Mouse (Mus musculus) liver, adult 2 months (tissue): ENCODE measurements around the gene Atxn1. TPM values are rescaled to one million over a fixed set of nuclear protein-coding genes. Genes with fewer than 3 reads are reported as not detected.

Source experiments
- DNase-seq: peaks from one replicate; pipeline ENCODE4 v3.0.0-alpha.2; 2011; ENCODE audit warnings: low read depth, low spot score; ENCODE audit errors: extremely low read depth
- H3K27ac ChIP-seq: fragments of 200-500 bp; replicated peaks from 2 replicates; pipeline ENCODE4 v1.5.1; 2012; ENCODE audit warnings: low read depth, mild to moderate bottlenecking, control low read depth, inconsistent platforms, low read length; ENCODE audit not compliant: insufficient read depth
- H3K27me3 ChIP-seq: fragments of 200-500 bp; 2 replicates; pipeline ENCODE4 v1.6.1; 2012; ENCODE audit warnings: mild to moderate bottlenecking, moderate library complexity, low read length, inconsistent platforms; ENCODE audit not compliant: control insufficient read depth, insufficient read depth
- H3K36me3 ChIP-seq: fragments of 200-500 bp; 2 replicates; pipeline ENCODE4 v1.6.1; 2012; ENCODE audit warnings: low read length, inconsistent platforms; ENCODE audit not compliant: control insufficient read depth, insufficient read depth
- H3K4me1 ChIP-seq: fragments of 200-500 bp; 2 replicates; pipeline ENCODE4 v1.6.1; 2011; ENCODE audit warnings: low read length; ENCODE audit not compliant: control insufficient read depth, insufficient read depth
- H3K4me3 ChIP-seq: fragments of 200-500 bp; 2 replicates; pipeline ENCODE4 v1.5.1; 2011; ENCODE audit warnings: low read depth, mild to moderate bottlenecking, control low read depth, low read length, moderate library complexity; ENCODE audit not compliant: insufficient read depth
- H3K79me2 ChIP-seq: fragments of 200-500 bp; 2 replicates; pipeline ENCODE4 v1.6.1; 2012; ENCODE audit warnings: inconsistent platforms, mild to moderate bottlenecking, low read length, moderate library complexity; ENCODE audit not compliant: control insufficient read depth, insufficient read depth
- H3K9ac ChIP-seq: fragments of 200-500 bp; 2 replicates; pipeline ENCODE4 v1.6.1; 2012; ENCODE audit warnings: low read depth, mild to moderate bottlenecking, control low read depth, inconsistent platforms, low read length
- CTCF ChIP-seq: fragments of 200-500 bp; IDR thresholded peaks from 2 replicates; pipeline ENCODE4 v1.5.1; 2011; ENCODE audit warnings: low read depth, low read length, control low read depth
- POLR2A ChIP-seq: fragments of 200-500 bp; IDR thresholded peaks from 2 replicates; pipeline ENCODE4 v1.6.1; 2011; ENCODE audit warnings: low read length, control low read depth; ENCODE audit not compliant: insufficient read depth; ENCODE audit errors: extremely low read depth
- WGBS: fragments of 180-500 bp; shearing (Covaris S2); methylation state at CpG from one replicate; pipeline ENCODE4 v1.1.7; 2018; 5-methylcytosine and 5-hydroxymethylcytosine counted together
- polyA plus RNA-seq: library from polyadenylated mRNA; depleted of rRNA; stranded (reverse); fragments of >200 nt; gene quantifications from 2 replicates; pipeline ENCODE4 v1.2.3, GENCODE M21; 2012
- total RNA-seq: library from RNA; depleted of rRNA; stranded (reverse); fragments of >200 nt; gene quantifications from 2 replicates; pipeline ENCODE4 v1.2.3, GENCODE M21; 2014

The Atxn1 gene
- total and polyA plus RNA-seq, 2 experiments: 7.7 to 7.8 TPM

- Histone ChIP-seq H3K4me1 (peaks cover 3% of the 10 kb centered on the region), H3K27me3 (no peaks in the 10 kb centered on the region), H3K9ac (no peak overlapping the region), H3K27ac (no peak overlapping the region), H3K36me3 (peaks cover 3% of the 10 kb centered on the region; the same call in 1 of the 2 replicates), H3K4me3 (no peak overlapping the region), H3K79me2 (peaks cover 10% of the 10 kb centered on the region; the same call in 1 of the 2 replicates)
- DNase-seq: peak; percentile 55
- WGBS: 40% methylated on average over 8 of the region's 8 CpGs
- TF ChIP-seq CTCF (no peak), POLR2A (no peak)
Measured at GRCm38 (mm10) chr13:45868886-45869285, 95.9 kb downstream of the Atxn1 start.

GRCm38 (mm10) chr13:45867273-45867672 lies 97.5 kb downstream of the Atxn1 start:
- DNase-seq: no peak
- H3K9ac ChIP-seq: no peak overlapping the region
- WGBS: 84% methylated on average over 14 of the region's 14 CpGs
- no peak for TF ChIP-seq CTCF
- no peak for TF ChIP-seq POLR2A
- peaks cover 16% of the 10 kb centered on the region; the same call in 1 of the 2 replicates for H3K79me2 ChIP-seq
- H3K27me3 ChIP-seq: no peaks in the 10 kb centered on the region
- no peak overlapping the region for H3K4me3 ChIP-seq
- peaks cover 4% of the 10 kb centered on the region for H3K4me1 ChIP-seq
- no peak overlapping the region for H3K27ac ChIP-seq
- H3K36me3 ChIP-seq: peaks cover 2% of the 10 kb centered on the region; the same call in 1 of the 2 replicates

- Histone ChIP-seq H3K4me3 (no peak overlapping the region), H3K4me1 (peaks cover 4% of the 10 kb centered on the region), H3K27me3 (no peaks in the 10 kb centered on the region), H3K79me2 (peaks cover 16% of the 10 kb centered on the region; the same call in 1 of the 2 replicates), H3K36me3 (peaks cover 2% of the 10 kb centered on the region; the same call in 1 of the 2 replicates), H3K27ac (no peak overlapping the region), H3K9ac (no peak overlapping the region)
- 86% methylated on average over 8 of the region's 8 CpGs for WGBS
- TF ChIP-seq CTCF: no peak
- DNase-seq: no peak
Measured at GRCm38 (mm10) chr13:45866615-45867245, 98.1 kb downstream of the Atxn1 start.

GRCm38 (mm10) chr13:45865620-45866019 lies 99.2 kb downstream of the Atxn1 start:
- H3K4me3 ChIP-seq: no peak overlapping the region
- no peaks in the 10 kb centered on the region for H3K27me3 ChIP-seq
- no peak overlapping the region for H3K27ac ChIP-seq
- H3K4me1 ChIP-seq: peaks cover 4% of the 10 kb centered on the region
- H3K79me2 ChIP-seq: peaks cover 16% of the 10 kb centered on the region; the same call in 1 of the 2 replicates
- WGBS: 93% methylated on average over 10 of the region's 10 CpGs
- DNase-seq: no peak
- H3K36me3 ChIP-seq: no peaks in the 10 kb centered on the region
- TF ChIP-seq POLR2A: no peak
- H3K9ac ChIP-seq: no peak overlapping the region

- Histone ChIP-seq H3K79me2 (peaks cover 12% of the 10 kb centered on the region; the same call in 1 of the 2 replicates), H3K27ac (no peak overlapping the region), H3K4me1 (peaks cover 2% of the 10 kb centered on the region; the same call in 1 of the 2 replicates), H3K9ac (no peak overlapping the region), H3K4me3 (no peak overlapping the region), H3K36me3 (no peaks in the 10 kb centered on the region), H3K27me3 (no peaks in the 10 kb centered on the region)
- 36% methylated on average over 8 of the region's 8 CpGs for WGBS
- TF ChIP-seq POLR2A (no peak), CTCF (no peak)
- DNase-seq: no peak
Measured at GRCm38 (mm10) chr13:45863779-45864178, 101.0 kb downstream of the Atxn1 start.

GRCm38 (mm10) chr13:45861885-45862605 lies 102.8 kb downstream of the Atxn1 start:
- no peaks in the 10 kb centered on the region for H3K27me3 ChIP-seq
- peaks cover 13% of the 10 kb centered on the region; the same call in 1 of the 2 replicates for H3K79me2 ChIP-seq
- peaks cover 2% of the 10 kb centered on the region; the same call in 1 of the 2 replicates for H3K4me1 ChIP-seq
- no peaks in the 10 kb centered on the region for H3K36me3 ChIP-seq
- H3K9ac ChIP-seq: no peak overlapping the region
- H3K27ac ChIP-seq: no peak overlapping the region
- 93% methylated on average over 13 of the region's 13 CpGs for WGBS
- no peak overlapping the region for H3K4me3 ChIP-seq
- TF ChIP-seq CTCF (no peak), POLR2A (no peak)
- no peak for DNase-seq
